ENCODE assay signal across 21 mouse cellular contexts in genomic region chr2:142264697-142265096, GRCm38 (mm10).
"Had no signal": no experiment of that assay in that cellular context is flagged by ENCODE, and none has a peak within 500 bp of the region (broad histone marks: within the 10 kb centered on the region; RNA-seq: fewer than 3 reads in every experiment).

No protein-coding gene starts in this region.

- ATAC-seq: forebrain, embryonic 13.5 days; forebrain, embryonic 14.5 days; forebrain, embryonic 15.5 days; forebrain, embryonic 16.5 days; forebrain, postnatal 0 days had no signal

- DNase-seq: cerebellum, adult 8-10 months; cerebellum, adult 9-10 months; cerebellum, adult 9-11 months; cerebellum, postnatal 10 days; cerebellum, postnatal 14 days; cerebellum, postnatal 25 days; cerebellum, postnatal 36 days; embryo, embryonic 11 days; forebrain, postnatal 0 days; gastrocnemius, adult 2 months; gastrocnemius, postnatal 10 days; gastrocnemius, postnatal 14 days; gastrocnemius, postnatal 25 days; gastrocnemius, postnatal 36 days; heart, adult 11 months; heart, adult 18-20 months; heart, adult 2 months had no signal
